Mouse (Mus musculus) urinary bladder, postnatal 4 days (tissue): ENCODE data around the gene Map2k2.
"Not testable (repeated sequence)": the region's sequence is repeated elsewhere in the genome, so short reads cannot be mapped to it uniquely, and the experiment has no call there.

Experiments used
- DNase-seq, 2 experiments: peaks; one replicate each; pipeline ENCODE4 v3.0.0; 2021 to 2022; ENCODE audit warnings: low spot score in 2 of 2

Gene Map2k2

DNA sequence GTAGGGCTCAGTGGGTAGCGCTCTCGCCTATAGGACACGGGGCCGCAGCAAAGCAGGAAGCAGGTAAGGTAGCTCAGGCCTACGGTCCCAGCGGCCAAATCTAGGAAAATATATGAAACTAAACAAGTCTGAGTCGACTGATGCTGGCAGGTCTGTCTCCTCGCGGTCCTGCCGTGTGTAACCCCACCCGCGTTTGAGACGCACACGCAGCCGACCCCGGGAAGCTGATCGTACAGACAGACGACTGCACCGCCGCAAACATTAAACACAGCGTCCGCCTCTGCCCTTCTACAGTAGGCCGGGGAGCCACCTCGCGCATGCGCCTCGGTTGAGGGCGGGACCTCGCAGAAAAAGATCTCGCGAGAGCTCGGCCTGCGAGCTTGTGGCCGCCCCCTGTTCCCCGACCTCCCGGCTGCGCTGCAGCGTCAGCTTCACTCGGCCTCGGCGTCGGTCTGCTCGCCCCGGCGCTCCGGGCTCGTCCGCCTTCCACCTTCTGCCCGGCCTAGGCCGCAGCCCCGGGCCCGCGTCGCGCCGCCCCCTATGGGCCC, at the start of gene Map2k2:
Gene Map2k2 (plus strand): TSS at position 351 of the 548 bp plus-strand sequence.
- DNase-seq = peak; percentile 97 to 98

GRCm38 (mm10) chr10:81057406-81058130, 48.1 kb upstream of the Map2k2 start:
- DNase-seq = no peak

DNA sequence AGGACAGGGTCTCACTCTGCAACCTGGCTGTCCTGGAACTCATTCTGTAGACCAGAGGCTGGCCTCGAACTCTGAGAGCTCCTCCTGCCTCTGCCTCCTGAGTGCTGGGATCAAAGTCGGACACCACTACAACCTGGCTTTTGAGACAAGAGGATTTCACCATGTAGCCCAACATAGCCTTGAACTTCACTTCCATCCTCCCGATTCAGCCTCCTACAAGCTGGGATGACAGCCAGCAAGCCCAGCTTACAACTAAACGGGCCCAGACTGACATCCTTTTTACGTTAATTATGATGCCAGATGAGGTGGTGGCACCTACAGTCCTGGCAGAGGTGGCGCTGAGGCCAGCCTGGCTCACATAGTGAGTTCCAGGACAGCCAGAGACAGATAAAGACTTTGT, 46.8 kb upstream of the Map2k2 start:
- no peak for DNase-seq

- DNase-seq = peak; percentile 98 to 99
Measured at GRCm38 (mm10) chr10:81059603-81060543, 45.8 kb upstream of the Map2k2 start, which contains the start of gene Sgta. Gene Sgta (minus strand): TSS chr10:81060181.

DNA sequence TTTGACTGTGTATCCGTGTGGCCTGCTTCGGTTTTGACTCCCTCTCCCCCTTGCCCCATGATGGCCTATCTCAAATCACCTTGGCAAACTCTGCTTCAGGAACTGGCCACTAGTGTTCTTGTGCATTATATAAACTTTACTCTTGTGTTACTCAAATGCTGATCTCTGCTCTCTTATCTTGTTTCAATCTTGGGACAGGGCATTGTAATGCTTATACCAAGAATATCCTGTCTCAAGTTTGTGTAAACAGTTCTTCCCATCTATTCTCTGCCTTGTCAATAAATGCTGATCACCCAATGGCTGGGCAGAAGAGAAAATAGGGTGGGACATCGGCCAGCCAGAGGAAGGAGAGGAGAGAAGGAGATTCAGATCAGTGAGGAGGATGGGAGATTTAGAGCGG, 43.0 kb upstream of the Map2k2 start:
- no peak for DNase-seq

- not testable (repeated sequence) for DNase-seq
Measured at GRCm38 (mm10) chr10:81064519-81064918, 41.2 kb upstream of the Map2k2 start.

DNA sequence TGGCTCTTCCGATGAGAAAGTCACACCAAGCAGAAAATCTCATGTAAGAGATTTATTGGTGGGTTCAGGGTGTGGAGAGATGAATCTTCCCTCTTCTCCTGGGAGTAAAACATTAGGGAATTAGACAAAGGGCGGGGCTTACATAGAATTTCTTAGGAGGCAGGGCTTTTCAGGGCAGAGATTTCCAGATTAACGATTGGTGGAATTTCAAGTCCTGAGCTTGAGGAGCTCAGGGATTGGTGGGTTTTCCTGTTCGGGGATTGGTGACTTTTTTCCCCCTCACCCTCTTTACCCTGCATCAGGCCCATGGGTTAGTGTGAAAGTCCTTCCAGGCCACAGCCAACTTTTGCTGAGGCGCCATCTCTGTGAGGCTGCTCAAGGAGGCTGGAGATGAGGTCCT, 37.0 kb upstream of the Map2k2 start:
- no peak for DNase-seq

- DNase-seq = peak; percentile 97
Measured at GRCm38 (mm10) chr10:81069836-81070235, 35.9 kb upstream of the Map2k2 start, which contains the start of gene Thop1. Gene Thop1 (plus strand): TSS chr10:81070035.

GRCm38 (mm10) chr10:81072290-81072689, 33.4 kb upstream of the Map2k2 start:
- no peak for DNase-seq

GRCm38 (mm10) chr10:81073464-81073863, 32.3 kb upstream of the Map2k2 start:
- no peak for DNase-seq

DNA sequence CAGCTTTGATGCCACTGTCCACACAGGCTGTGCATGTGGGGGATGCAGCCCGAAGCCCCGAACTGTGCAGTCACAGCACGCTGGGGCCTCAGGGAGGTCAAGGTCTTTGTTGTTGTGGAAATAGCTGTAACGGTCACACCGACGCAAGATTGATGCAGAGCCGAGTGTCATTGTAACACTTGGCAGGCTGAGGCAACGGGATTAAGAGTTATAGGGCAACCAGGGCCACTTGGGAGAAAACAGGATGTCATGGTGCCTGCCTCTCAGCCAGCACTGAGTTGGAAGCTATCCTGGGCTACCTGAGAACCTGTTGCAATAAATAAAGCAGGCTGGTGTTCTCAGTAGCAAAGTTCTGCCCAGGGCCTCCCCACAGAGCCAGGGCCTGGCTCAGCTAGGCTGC, 30.0 kb upstream of the Map2k2 start:
- no peak for DNase-seq

- DNase-seq = no peak
Measured at GRCm38 (mm10) chr10:81076356-81076755, 29.4 kb upstream of the Map2k2 start.

DNA sequence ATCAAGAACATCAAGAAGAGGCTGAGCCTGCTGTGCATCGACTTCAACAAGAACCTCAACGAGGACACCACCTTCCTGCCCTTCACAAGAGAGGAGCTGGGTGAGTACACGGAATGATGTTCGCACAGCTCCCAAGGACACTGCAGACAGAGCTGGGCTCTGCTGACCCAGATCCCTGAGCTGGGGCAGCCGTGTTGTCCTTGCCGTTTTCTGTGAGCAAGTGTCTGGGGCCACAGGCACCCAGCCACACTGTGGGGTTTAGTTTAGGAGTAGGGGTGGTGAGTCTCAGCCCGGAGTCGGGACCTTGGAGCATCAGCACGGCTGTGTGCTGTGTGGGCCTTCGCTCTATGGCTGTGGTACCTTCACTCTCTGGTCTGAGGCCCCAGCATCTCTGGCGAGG, 27.8 kb upstream of the Map2k2 start:
- DNase-seq = no peak

DNA sequence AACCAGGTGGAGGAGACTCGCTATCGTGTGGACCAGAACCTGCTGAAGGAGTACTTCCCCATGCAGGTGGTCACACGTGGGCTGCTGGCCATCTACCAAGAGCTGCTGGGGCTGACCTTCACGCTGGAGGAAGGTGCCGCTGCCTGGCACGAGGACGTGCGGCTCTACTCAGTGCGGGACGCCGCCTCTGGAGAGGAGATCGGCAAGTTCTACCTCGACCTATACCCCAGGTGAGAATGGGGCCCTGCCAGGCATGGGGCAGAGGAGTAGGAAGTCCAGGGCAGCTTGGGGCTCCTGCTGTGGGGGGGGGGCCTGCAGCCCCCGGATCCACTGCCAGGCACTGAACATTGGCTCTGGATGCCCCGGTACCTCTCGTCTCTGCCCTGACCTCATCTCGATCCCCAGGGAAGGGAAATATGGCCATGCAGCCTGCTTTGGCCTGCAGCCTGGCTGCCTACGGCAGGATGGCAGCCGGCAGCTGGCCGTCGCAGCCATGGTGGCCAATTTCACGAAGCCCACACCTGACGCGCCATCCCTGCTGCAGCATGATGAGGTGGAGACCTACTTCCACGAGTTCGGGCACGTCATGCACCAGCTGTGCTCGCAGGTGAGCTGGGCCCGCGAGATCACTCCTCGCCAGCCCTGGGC, 25.6 kb upstream of the Map2k2 start:
- DNase-seq = no peak

GRCm38 (mm10) chr10:81082168-81082960, 23.4 kb upstream of the Map2k2 start:
- peak in 1 of 2 experiments; percentile 44 for DNase-seq

GRCm38 (mm10) chr10:81087021-81087420, 18.7 kb upstream of the Map2k2 start:
- no peak for DNase-seq

DNA sequence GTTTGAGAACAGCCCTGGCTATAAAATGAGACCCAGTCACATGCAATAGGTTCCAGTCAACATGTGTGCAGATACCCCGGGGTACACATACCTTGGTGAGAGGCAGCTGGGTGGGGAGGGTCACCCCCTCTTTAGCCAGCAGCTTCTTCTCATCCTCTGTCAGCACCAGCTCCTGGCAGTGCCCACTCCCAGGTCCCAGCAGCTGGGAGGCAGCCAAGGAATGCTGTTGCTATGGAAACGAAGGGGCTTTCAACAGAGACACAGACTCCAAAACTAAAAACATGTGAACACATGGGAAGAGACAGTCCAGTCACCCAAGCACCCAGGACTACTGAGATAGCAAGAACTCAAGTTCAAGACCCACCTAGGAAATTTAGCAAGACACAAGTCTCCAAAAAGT, 16.5 kb upstream of the Map2k2 start:
- DNase-seq = no peak

- DNase-seq = no peak
Measured at GRCm38 (mm10) chr10:81090621-81091020, 15.1 kb upstream of the Map2k2 start.

- no peak for DNase-seq
Measured at GRCm38 (mm10) chr10:81092465-81093250, 13.1 kb upstream of the Map2k2 start.
